Mouse (Mus musculus) intestine, postnatal 0 days (tissue): ENCODE data around the gene Ippk. TPM values are rescaled to one million over a fixed set of nuclear protein-coding genes. Genes with fewer than 3 reads are reported as not detected.

Source experiments
- ATAC-seq: fragments of 200-750 bp; cut with Nextera tagmentation; 2 replicates; pipeline ENCODE4 v1.8.0; 2017; ENCODE audit warnings: mild to moderate bottlenecking, moderate TSS enrichment, moderate library complexity
- H3K27ac ChIP-seq: fragments of 300-500 bp; sonication (generic); 2 replicates; pipeline ENCODE4 v1.5.1; 2014; ENCODE audit warnings: mild to moderate bottlenecking, low read depth, low read length, moderate library complexity
- H3K27me3 ChIP-seq: fragments of 300-500 bp; sonication (generic); replicated peaks from 2 replicates; pipeline ENCODE4 v1.6.1; 2014; ENCODE audit warnings: low read length, mixed read lengths; ENCODE audit not compliant: control insufficient read depth, insufficient read depth
- H3K36me3 ChIP-seq: fragments of 300-500 bp; sonication (generic); 2 replicates; pipeline ENCODE4 v1.6.1; 2014; ENCODE audit warnings: mild to moderate bottlenecking, moderate library complexity; ENCODE audit not compliant: control insufficient read depth, insufficient read depth
- H3K4me1 ChIP-seq: fragments of 300-500 bp; sonication (generic); replicated peaks from 2 replicates; pipeline ENCODE4 v1.6.1; 2014; ENCODE audit warnings: antibody characterized with exemption, low read length, mixed read lengths; ENCODE audit not compliant: control insufficient read depth, insufficient read depth
- H3K4me2 ChIP-seq: fragments of 300-500 bp; sonication (generic); replicated peaks from 2 replicates; pipeline ENCODE4 v1.6.1; 2014; ENCODE audit warnings: low read depth, mild to moderate bottlenecking, moderate library complexity
- H3K4me3 ChIP-seq: fragments of 300-500 bp; sonication (generic); 2 replicates; pipeline ENCODE4 v1.5.1; 2014; ENCODE audit warnings: low read depth, low read length
- H3K9ac ChIP-seq: fragments of 300-500 bp; sonication (generic); 2 replicates; pipeline ENCODE4 v1.6.1; 2014; ENCODE audit warnings: mild to moderate bottlenecking, low read depth, low read length
- H3K9me3 ChIP-seq: fragments of 300-500 bp; sonication (generic); 2 replicates; pipeline ENCODE4 v1.6.1; 2016; ENCODE audit warnings: mixed run types; ENCODE audit not compliant: control insufficient read depth
- CTCF ChIP-seq: sonication (generic); IDR thresholded peaks from 2 replicates; pipeline ENCODE4 v1.5.1; 2016; ENCODE audit warnings: low read depth, mild to moderate bottlenecking, control low read depth, antibody characterized with exemption, moderate library complexity
- WGBS: fragments of 180-500 bp; shearing (Covaris S2); extraction: QIAGEN DNeasy Blood & Tissue Kit; methylation state at CpG from one replicate; pipeline ENCODE4 v1.1.7; 2014; 5-methylcytosine and 5-hydroxymethylcytosine counted together
- polyA plus RNA-seq: library from polyadenylated mRNA; unstranded; fragments of >200 nt; fragmentation: Nextera tagmentation; extraction: Ambion mirVana; gene quantifications from 2 replicates; pipeline ENCODE4 v1.2.1, GENCODE M21; 2015

Gene Ippk
- polyA plus RNA-seq, 1 experiment from 2014 or later = 11.5 TPM

GRCm38 (mm10) chr13:49480551-49480950 is 59.5 kb downstream of the Ippk start:
- ATAC-seq = no peak

GRCm38 (mm10) chr13:49485388-49485787 is 64.3 kb downstream of the Ippk start:
- no peak for TF ChIP-seq CTCF
- Histone ChIP-seq H3K27ac (no peak overlapping the region), H3K4me1 (no peaks in the 10 kb centered on the region), H3K9me3 (no peaks in the 10 kb centered on the region), H3K4me2 (no peak overlapping the region), H3K36me3 (no peaks in the 10 kb centered on the region), H3K9ac (no peak overlapping the region), H3K27me3 (no peaks in the 10 kb centered on the region), H3K4me3 (no peak overlapping the region)
- ATAC-seq = no peak
- WGBS = 73% methylated on average over 5 of the region's 5 CpGs

More at GRCm38 (mm10) chr13:49480551-49480950, 59.5 kb downstream of the Ippk start:
- H3K9ac ChIP-seq = no peak overlapping the region
- no peaks in the 10 kb centered on the region for H3K4me1 ChIP-seq
- 56% methylated on average over 5 of the region's 5 CpGs for WGBS
- H3K4me2 ChIP-seq = no peak overlapping the region
- no peaks in the 10 kb centered on the region for H3K27me3 ChIP-seq
- no peaks in the 10 kb centered on the region for H3K9me3 ChIP-seq
- no peak overlapping the region for H3K4me3 ChIP-seq
- H3K36me3 ChIP-seq = no peaks in the 10 kb centered on the region
- TF ChIP-seq CTCF = no peak
- H3K27ac ChIP-seq = no peak overlapping the region

GRCm38 (mm10) chr13:49492376-49493368 is 71.6 kb downstream of the Ippk start, which contains the start of gene Tes3-ps:
Gene Tes3-ps, plus strand, starts transcription at chr13:49493318.
- no peak within 1 kb of the TSS for H3K9ac ChIP-seq
- H3K9me3 ChIP-seq = no peaks in the 10 kb centered on the region
- no peaks in the 10 kb centered on the region for H3K4me1 ChIP-seq
- no peak within 1 kb of the TSS for H3K4me3 ChIP-seq
- no peak for ATAC-seq
- no peak within 1 kb of the TSS for H3K27ac ChIP-seq
- no peak within 1 kb of the TSS for H3K4me2 ChIP-seq
- TF ChIP-seq CTCF = no peak
- no peaks in the 10 kb centered on the region for H3K36me3 ChIP-seq
- H3K27me3 ChIP-seq = no peaks in the 10 kb centered on the region
- 67% methylated on average over 6 of the region's 6 CpGs for WGBS

- peak within 1 kb of the TSS; percentile 10; the same call in 1 of the 2 replicates for H3K4me2 ChIP-seq
- H3K4me1 ChIP-seq = no peaks in the 10 kb centered on the region
- H3K27ac ChIP-seq = no peak within 1 kb of the TSS
- ATAC-seq = no peak
- H3K27me3 ChIP-seq = no peaks in the 10 kb centered on the region
- H3K9ac ChIP-seq = no peak within 1 kb of the TSS
- no peaks in the 10 kb centered on the region for H3K36me3 ChIP-seq
- no peak for TF ChIP-seq CTCF
- H3K4me3 ChIP-seq = no peak within 1 kb of the TSS
- no peaks in the 10 kb centered on the region for H3K9me3 ChIP-seq
- WGBS = 60% methylated on average over 4 of the region's 4 CpGs
Measured at GRCm38 (mm10) chr13:49504510-49504909, 83.5 kb downstream of the Ippk start, which contains the start of gene Ecm2. Gene Ecm2, plus strand, starts transcription at chr13:49504810.

GRCm38 (mm10) chr13:49505776-49506175 is 84.7 kb downstream of the Ippk start:
- Histone ChIP-seq H3K4me2 (no peak overlapping the region), H3K27me3 (no peaks in the 10 kb centered on the region), H3K27ac (no peak overlapping the region), H3K4me1 (no peaks in the 10 kb centered on the region), H3K4me3 (no peak overlapping the region), H3K9me3 (no peaks in the 10 kb centered on the region), H3K9ac (no peak overlapping the region), H3K36me3 (no peaks in the 10 kb centered on the region)
- ATAC-seq = no peak
- no peak for TF ChIP-seq CTCF
- 79% methylated on average over 4 of the region's 4 CpGs for WGBS

GRCm38 (mm10) chr13:49507176-49507575 is 86.1 kb downstream of the Ippk start:
- Histone ChIP-seq H3K27ac (no peak overlapping the region), H3K4me2 (no peak overlapping the region), H3K27me3 (no peaks in the 10 kb centered on the region), H3K9ac (no peak overlapping the region), H3K4me3 (no peak overlapping the region), H3K9me3 (no peaks in the 10 kb centered on the region), H3K36me3 (no peaks in the 10 kb centered on the region), H3K4me1 (no peaks in the 10 kb centered on the region)
- ATAC-seq = no peak
- TF ChIP-seq CTCF = no peak
- WGBS = 55% methylated on average over 3 of the region's 3 CpGs

Other genes with a start within 250 kb of the Ippk start
- gene Ninj1, start 233.8 kb upstream of the Ippk start, polyA plus RNA-seq = 108 and 111 TPM in 2 replicates
- gene Card19, start 205.2 kb upstream of the Ippk start, polyA plus RNA-seq = 105 and 117 TPM in 2 replicates
- gene Susd3, start 172.5 kb upstream of the Ippk start, polyA plus RNA-seq = 0.65 and 1.3 TPM in 2 replicates
- 0.60 and 0.61 TPM in 2 replicates for gene Fgd3, start 100.9 kb upstream of the Ippk start, polyA plus RNA-seq
- 8.9 and 9.3 TPM in 2 replicates for gene Bicd2, start 79.7 kb upstream of the Ippk start, polyA plus RNA-seq
- gene Tes3-ps, start 72.1 kb downstream of the Ippk start, polyA plus RNA-seq = 0.55 and 0.57 TPM in 2 replicates
- gene Ecm2, start 83.6 kb downstream of the Ippk start, polyA plus RNA-seq = 1.1 and 1.7 TPM in 2 replicates
- gene Aspn, start 123.2 kb downstream of the Ippk start, polyA plus RNA-seq = 45.9 and 46.8 TPM in 2 replicates
- gene Omd, start 161.2 kb downstream of the Ippk start, polyA plus RNA-seq = 0.22 and 0.33 TPM in 2 replicates
- gene Ogn, start 186.8 kb downstream of the Ippk start, polyA plus RNA-seq = 68.3 and 70.6 TPM in 2 replicates
- 10.4 and 12.1 TPM in 2 replicates for gene Cenpp, start 231.5 kb downstream of the Ippk start, polyA plus RNA-seq
- gene Nol8, start 231.8 kb downstream of the Ippk start, polyA plus RNA-seq = 9.7 and 12.7 TPM in 2 replicates